ENCODE assay signal across 17 mouse cellular contexts in genomic region chr1:61318042-61318441, GRCm38 (mm10).
"Had no signal": no experiment of that assay in that cellular context is flagged by ENCODE, and none has a peak within 500 bp of the region (broad histone marks: within the 10 kb centered on the region; RNA-seq: fewer than 3 reads in every experiment).

No protein-coding gene starts in this region.

- DNase-seq: gastrocnemius, adult 2 months; gastrocnemius, postnatal 10 days; gastrocnemius, postnatal 25 days; heart, adult 2 months; heart, postnatal 14 days; heart, postnatal 4 days; kidney, adult 18-20 months; kidney, adult 8-10 months; kidney, postnatal 10 days; kidney, postnatal 25 days; kidney, postnatal 4 days; liver; liver, embryonic 13.5 days had no signal

- ATAC-seq: hindbrain, embryonic 16.5 days; inflammation-experienced regulatory T-cells, adult 6 months; intestine, embryonic 15.5 days; intestine, postnatal 0 days had no signal
